Mouse (Mus musculus) ES-E14 (cell line): ENCODE measurements around the gene Oas1c.
"Not testable (repeated sequence)": the region's sequence is repeated elsewhere in the genome, so short reads cannot be mapped to it uniquely, and the experiment has no call there.

Experiments
- CHD2 ChIP-seq: IDR thresholded peaks from 2 replicates; pipeline ENCODE4 v1.6.1; 2014; ENCODE audit warnings: mild to moderate bottlenecking, low read depth, low read length, inconsistent platforms
- HCFC1 ChIP-seq: IDR thresholded peaks from 2 replicates; pipeline ENCODE4 v1.6.1; 2012; ENCODE audit warnings: low read length, inconsistent platforms, borderline replicate concordance; ENCODE audit not compliant: insufficient read depth
- MAFK ChIP-seq: IDR thresholded peaks from 2 replicates; pipeline ENCODE4 v1.6.1; 2014; ENCODE audit warnings: mild to moderate bottlenecking, low read depth, low read length, inconsistent platforms; ENCODE audit not compliant: insufficient read depth
- ZC3H11A ChIP-seq: IDR thresholded peaks from 2 replicates; pipeline ENCODE4 v1.6.1; 2012; ENCODE audit warnings: low read depth, mild to moderate bottlenecking, inconsistent platforms, low read length, borderline replicate concordance
- ZNF384 ChIP-seq: IDR thresholded peaks from 2 replicates; pipeline ENCODE4 v1.6.1; 2012; ENCODE audit warnings: low read depth, low read length, inconsistent platforms

GRCm38 (mm10) chr5:120798147-120798546, 14.2 kb downstream of the Oas1c start:
- TF ChIP-seq CHD2, MAFK, ZC3H11A, ZNF384, HCFC1: not testable (repeated sequence)
